Mouse (Mus musculus) retina, adult 2 months (tissue): ENCODE data around the gene Apoa1.

Experiments
- DNase-seq: peaks from one replicate; pipeline ENCODE4 v3.0.0-alpha.2; 2012; ENCODE audit warnings: low read depth, low spot score

Apoa1 gene

GRCm38 (mm10) chr9:46228491-46228890 is at the start of gene Apoa1:
Gene Apoa1, plus strand, starts transcription at chr9:46228580.
- no peak for DNase-seq

GRCm38 (mm10) chr9:46178595-46178994 is 49.8 kb upstream of the Apoa1 start:
- DNase-seq = no peak

- no peak for DNase-seq
Measured at GRCm38 (mm10) chr9:46181297-46181696, 47.1 kb upstream of the Apoa1 start.

- no peak for DNase-seq
Measured at GRCm38 (mm10) chr9:46184542-46184941, 43.8 kb upstream of the Apoa1 start.

- no peak for DNase-seq
Measured at GRCm38 (mm10) chr9:46185191-46185590, 43.2 kb upstream of the Apoa1 start.

- no peak for DNase-seq
Measured at GRCm38 (mm10) chr9:46186387-46186786, 42.0 kb upstream of the Apoa1 start.

GRCm38 (mm10) chr9:46188370-46188769 is 40.0 kb upstream of the Apoa1 start:
- no peak for DNase-seq

GRCm38 (mm10) chr9:46188956-46189355 is 39.4 kb upstream of the Apoa1 start:
- no peak for DNase-seq

- no peak for DNase-seq
Measured at GRCm38 (mm10) chr9:46189381-46189780, 39.0 kb upstream of the Apoa1 start.

GRCm38 (mm10) chr9:46191234-46191633 is 37.1 kb upstream of the Apoa1 start:
- DNase-seq = no peak

- peak; percentile 22 for DNase-seq
Measured at GRCm38 (mm10) chr9:46191644-46192043, 36.7 kb upstream of the Apoa1 start.

GRCm38 (mm10) chr9:46192642-46193041 is 35.7 kb upstream of the Apoa1 start:
- no peak for DNase-seq

GRCm38 (mm10) chr9:46194809-46195208 is 33.6 kb upstream of the Apoa1 start:
- no peak for DNase-seq

- DNase-seq = no peak
Measured at GRCm38 (mm10) chr9:46196699-46197169, 31.6 kb upstream of the Apoa1 start.

GRCm38 (mm10) chr9:46198461-46198860 is 29.9 kb upstream of the Apoa1 start:
- no peak for DNase-seq

- DNase-seq = no peak
Measured at GRCm38 (mm10) chr9:46198936-46199335, 29.4 kb upstream of the Apoa1 start.

GRCm38 (mm10) chr9:46199609-46200008 is 28.8 kb upstream of the Apoa1 start:
- no peak for DNase-seq

- no peak for DNase-seq
Measured at GRCm38 (mm10) chr9:46206834-46207500, 21.4 kb upstream of the Apoa1 start.

GRCm38 (mm10) chr9:46207501-46207869 is 20.9 kb upstream of the Apoa1 start:
- no peak for DNase-seq

- DNase-seq = no peak
Measured at GRCm38 (mm10) chr9:46208401-46208974, 19.9 kb upstream of the Apoa1 start.

- DNase-seq = no peak
Measured at GRCm38 (mm10) chr9:46210473-46210872, 17.9 kb upstream of the Apoa1 start.

- no peak for DNase-seq
Measured at GRCm38 (mm10) chr9:46214276-46214675, 14.1 kb upstream of the Apoa1 start.

- no peak for DNase-seq
Measured at GRCm38 (mm10) chr9:46214946-46215337, 13.4 kb upstream of the Apoa1 start.
